Mouse (Mus musculus) stomach, embryonic 15.5 days (tissue): Measurements from ENCODE around the gene Fam131b. TPM values are rescaled to one million over a fixed set of nuclear protein-coding genes. Genes with fewer than 3 reads are reported as not detected.

Experiments used
- polyA plus RNA-seq: library from polyadenylated mRNA; unstranded; fragments of >200 nt; fragmentation: Nextera tagmentation; extraction: Ambion mirVana; gene quantifications from 2 replicates; pipeline ENCODE4 v1.2.1, GENCODE M21; 2015

The Fam131b gene
- polyA plus RNA-seq, 1 experiment from 2014 or later: 0.23 TPM

Other genes starting within 250 kb of the Fam131b start
- not detected in 2 replicates for gene Tas2r139, start 183.7 kb downstream of the Fam131b start, polyA plus RNA-seq
- gene Tas2r144, start 109.3 kb downstream of the Fam131b start, polyA plus RNA-seq: not detected in 2 replicates
- gene Gstk1, start 78.7 kb downstream of the Fam131b start, polyA plus RNA-seq: 19.1 and 23.0 TPM in 2 replicates
- 4.8 and 4.9 TPM in 2 replicates for gene Tmem139, start 62.7 kb downstream of the Fam131b start, polyA plus RNA-seq
- gene Casp2, start 59.7 kb downstream of the Fam131b start, polyA plus RNA-seq: 48.4 and 49.8 TPM in 2 replicates
- gene Clcn1, start 38.0 kb downstream of the Fam131b start, polyA plus RNA-seq: 0.08 and 0.12 TPM in 2 replicates
- 96.9 and 105 TPM in 2 replicates for gene Zyx, start 25.0 kb upstream of the Fam131b start, polyA plus RNA-seq
- 16.3 and 16.9 TPM in 2 replicates for gene Epha1, start 48.6 kb upstream of the Fam131b start, polyA plus RNA-seq
- gene Tas2r143, start 75.6 kb upstream of the Fam131b start, polyA plus RNA-seq: not detected in 2 replicates
- not detected in 2 replicates for gene Tas2r135, start 80.8 kb upstream of the Fam131b start, polyA plus RNA-seq
- not detected in 2 replicates for gene Tas2r126, start 109.9 kb upstream of the Fam131b start, polyA plus RNA-seq
- gene Olfr458, start 140.6 kb upstream of the Fam131b start, polyA plus RNA-seq: not detected in 2 replicates
- not detected in 2 replicates for gene Olfr457, start 151.7 kb upstream of the Fam131b start, polyA plus RNA-seq
- not detected in 2 replicates for gene Olfr456, start 162.6 kb upstream of the Fam131b start, polyA plus RNA-seq
- gene Olfr455, start 222.9 kb upstream of the Fam131b start, polyA plus RNA-seq: 0.09 TPM in 1 of 2 replicates, not detected in the other